In the genomic region with DNA sequence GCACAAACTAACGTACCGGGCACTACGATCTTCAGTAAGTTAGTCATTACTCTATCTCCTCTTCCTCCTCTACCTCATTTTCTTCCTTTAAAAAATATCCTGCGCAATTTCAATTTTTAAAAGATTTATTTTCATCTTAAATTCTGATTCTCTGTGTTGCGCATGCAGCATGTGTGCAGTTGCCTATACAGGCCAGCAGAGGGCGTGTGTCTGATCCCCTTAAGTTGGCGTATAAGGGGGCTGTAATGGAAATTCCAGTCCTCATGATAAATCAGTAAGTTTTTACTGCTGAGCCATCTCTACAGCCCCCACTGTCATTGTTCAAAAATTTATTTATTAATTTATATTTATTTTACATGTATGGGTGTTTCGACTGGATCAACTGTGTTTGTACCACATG, we compare ENCODE assay signal across 15 mouse cellular contexts. TPM values are rescaled to one million over a fixed set of nuclear protein-coding genes. Genes with fewer than 3 reads are reported as not detected.
DNase-seq lines count a peak whose midpoint lies in the region; ATAC-seq and TF ChIP-seq lines count a peak whose summit lies in the region.
"Had no signal": no experiment of that assay in that cellular context is flagged by ENCODE, and none has a peak within 500 bp of the region (broad histone marks: within the 10 kb centered on the region; RNA-seq: fewer than 3 reads in every experiment).

No protein-coding gene starts in this region.

- no peaks in the 10 kb centered on the region for H3K79me2 ChIP-seq in CH12.LX (replicated peaks; ENCODE audit: control insufficient read depth, extremely low read depth, insufficient read depth, poor library complexity, severe bottlenecking)

- in situ Hi-C loops in CH12.LX (cut with MboI; ENCODE audit: low pct_ligation_motif_present, low pct_unique_long_range_greater_than_20kb, low sequenced_read_pairs), result loop anchor here (10.0 to 25.0 kb wide), 2 partner anchors 472 to 559 kb away; no protein-coding TSS in a partner anchor

- no peak overlapping the region for H3K4me2 ChIP-seq in liver, postnatal 0 days (ENCODE audit: low read depth, low read length)
- H3K4me2 ChIP-seq in liver, embryonic 12.5 days, result no peak overlapping the region
- H3K4me2 ChIP-seq in CH12.LX (ENCODE audit: insufficient read depth, low read depth, poor library complexity, severe bottlenecking), result no peak overlapping the region
- H3K4me2 ChIP-seq: heart, embryonic 12.5 days; hindbrain, embryonic 15.5 days had no signal

- no peaks in the 10 kb centered on the region for H3K27me3 ChIP-seq in liver, postnatal 0 days (ENCODE audit: insufficient read depth, low read length)
- H3K27me3 ChIP-seq in liver, embryonic 12.5 days (replicated peaks), result no peaks in the 10 kb centered on the region
- H3K27me3 ChIP-seq in CH12.LX (replicated peaks), result peaks cover 2% of the 10 kb centered on the region
- H3K27me3 ChIP-seq: heart, embryonic 12.5 days; hindbrain, embryonic 15.5 days had no signal

- no peak overlapping the region for H3K4me3 ChIP-seq in liver, postnatal 0 days (ENCODE audit: low read depth, low read length)
- H3K4me3 ChIP-seq in liver, embryonic 12.5 days, result no peak overlapping the region
- H3K4me3 ChIP-seq in CH12.LX (replicated peaks in 1 of 3; ENCODE audit: low read depth in 2 of 3, low read length in 2 of 3, poor library complexity in 1 of 3), result no peak overlapping the region
- no peak overlapping the region for H3K4me3 ChIP-seq in cortical plate, adult 2 months (ENCODE audit: insufficient read depth, low read length)
- H3K4me3 ChIP-seq: heart, embryonic 12.5 days; hindbrain, embryonic 15.5 days had no signal

- no peaks in the 10 kb centered on the region for H3K9me3 ChIP-seq in liver, postnatal 0 days (ENCODE audit: low read length)
- no peaks in the 10 kb centered on the region for H3K9me3 ChIP-seq in liver, embryonic 12.5 days (replicated peaks)
- no peaks in the 10 kb centered on the region for H3K9me3 ChIP-seq in CH12.LX (replicated peaks; ENCODE audit: low read length)
- H3K9me3 ChIP-seq: heart, embryonic 12.5 days; hindbrain, embryonic 15.5 days had no signal

- TF ChIP-seq EP300 in liver, postnatal 0 days (IDR thresholded peaks at IDR 0.05; ENCODE audit: low read depth), result no peak
- TF ChIP-seq EP300 in CH12.LX (IDR thresholded peaks at IDR 0.05; ENCODE audit: low read length), result no peak

- H3K4me1 ChIP-seq in liver, postnatal 0 days (ENCODE audit: insufficient read depth), result no peaks in the 10 kb centered on the region
- H3K4me1 ChIP-seq in liver, embryonic 12.5 days, result peaks cover 7% of the 10 kb centered on the region; the same call in 1 of the 2 replicates
- peaks cover 4% of the 10 kb centered on the region in 2 experiments; a peak in 2 of 4 replicates for H3K4me1 ChIP-seq in CH12.LX (ENCODE audit: control insufficient read depth in 1 of 2, insufficient read depth in 2 of 2)
- H3K4me1 ChIP-seq in cortical plate, adult 2 months (ENCODE audit: control insufficient read depth, insufficient read depth, low read length), result 0 out of 2 replicates have a peak, but pooled peaks cover 2% of the 10 kb centered on the region
- H3K4me1 ChIP-seq: heart, embryonic 12.5 days; hindbrain, embryonic 15.5 days had no signal

- dilution Hi-C loops in CH12.LX (cut with MboI; ENCODE audit: extremely low pct_ligation_motif_present, extremely low pct_unique_long_range_greater_than_20kb, low sequenced_read_pairs), result no loop called here

- peak; percentile 68 for TF ChIP-seq CTCF in liver, postnatal 0 days (IDR thresholded peaks at IDR 0.05; ENCODE audit: low read depth)
- TF ChIP-seq CTCF in CH12.LX (conservative IDR thresholded peaks at IDR 0.05 in 1 of 2, IDR thresholded peaks at IDR 0.05 in 1 of 2; ENCODE audit: low read depth in 2 of 2, low read length in 2 of 2), result peak; percentile 49 to 58; a peak in 3 of 4 replicates
- peak; percentile 26; the same call in 1 of the 2 replicates for TF ChIP-seq CTCF in cortical plate, adult 2 months (IDR thresholded peaks at IDR 0.05; ENCODE audit: extremely low read depth, insufficient read depth, low read length)

- ATAC-seq in liver, postnatal 0 days, result no peak
- ATAC-seq in liver, embryonic 12.5 days, result no peak
- ATAC-seq: activated CD4-positive, CD25-positive, alpha-beta regulatory T cell, adult 4 months had no signal

- TF ChIP-seq RAD21 in CH12.LX (IDR thresholded peaks at IDR 0.05; ENCODE audit: low read depth, low read length), result no peak

- 70% methylated on average over 8 of the region's 8 CpGs for WGBS in liver, postnatal 0 days (ENCODE audit: insufficient replicate concordance)
- 64% methylated on average over 8 of the region's 8 CpGs for WGBS in liver, embryonic 12.5 days (ENCODE audit: insufficient replicate concordance)

- peak; percentile 37 for DNase-seq in embryo, embryonic 10.5 days (ENCODE audit: low spot score)
- no peak for DNase-seq in embryo, embryonic 9.5 days (ENCODE audit: extremely low spot score)
- DNase-seq in liver, postnatal 0 days, result no peak
- no peak for DNase-seq in CH12.LX (ENCODE audit: extremely low read depth)
- DNase-seq in spleen, postnatal 36 days (ENCODE audit: low spot score in 2 of 2), result no peak
- DNase-seq in kidney, postnatal 14 days, result no peak
- DNase-seq: kidney, postnatal 4 days; left cerebral cortex, postnatal 4 days; lung, postnatal 14 days had no signal

- no peak overlapping the region for H3K27ac ChIP-seq in liver, postnatal 0 days (ENCODE audit: low read depth)
- H3K27ac ChIP-seq in liver, embryonic 12.5 days, result no peak overlapping the region
- H3K27ac ChIP-seq in CH12.LX (ENCODE audit: insufficient read depth, low read depth), result no peak overlapping the region
- no peak overlapping the region for H3K27ac ChIP-seq in cortical plate, adult 2 months (ENCODE audit: insufficient read depth, low read length)
- H3K27ac ChIP-seq: hindbrain, embryonic 15.5 days had no signal

- H3K36me3 ChIP-seq in liver, postnatal 0 days (replicated peaks; ENCODE audit: insufficient read depth, low read length), result no peaks in the 10 kb centered on the region
- no peaks in the 10 kb centered on the region for H3K36me3 ChIP-seq in liver, embryonic 12.5 days
- H3K36me3 ChIP-seq in CH12.LX (replicated peaks in 1 of 2; ENCODE audit: control insufficient read depth in 1 of 2, insufficient read depth in 1 of 2, low read length in 1 of 2), result no peaks in the 10 kb centered on the region
- H3K36me3 ChIP-seq: heart, embryonic 12.5 days; hindbrain, embryonic 15.5 days had no signal

- no peak overlapping the region for H3K9ac ChIP-seq in liver, postnatal 0 days (replicated peaks)
- no peak overlapping the region for H3K9ac ChIP-seq in liver, embryonic 12.5 days
- no peak overlapping the region for H3K9ac ChIP-seq in CH12.LX (ENCODE audit: insufficient read depth, low read depth)
- H3K9ac ChIP-seq: heart, embryonic 12.5 days; hindbrain, embryonic 15.5 days had no signal

- TF ChIP-seq POLR2A in CH12.LX (IDR thresholded peaks at IDR 0.05; ENCODE audit: low read depth, low read length), result no peak
- no peak for TF ChIP-seq POLR2A in cortical plate, adult 2 months (IDR thresholded peaks at IDR 0.05; ENCODE audit: extremely low read depth, insufficient read depth, low read length)

TF ChIP-seq in CH12.LX, 34 proteins besides CTCF, POLR2A, EP300 and RAD21:
- TF ChIP-seq SMC3 (IDR thresholded peaks at IDR 0.05; ENCODE audit: low read depth, low read length) (peak; percentile 25; the same call in 1 of the 2 replicates), MAZ (IDR thresholded peaks at IDR 0.05; ENCODE audit: low read depth, low read length) (no peak), MXI1 (IDR thresholded peaks at IDR 0.05; ENCODE audit: low read depth, low read length) (no peak), TCF12 (IDR thresholded peaks at IDR 0.05; ENCODE audit: low read depth, low read length) (no peak)

RNA-seq across cellular contexts. Expression of gene Olfr1423, which starts 25.4 kb away (rescaled TPM):
- polyA plus RNA-seq in liver, postnatal 0 days (2015; fragmentation: Nextera tagmentation; extraction: Ambion mirVana), result not detected in 2 replicates
- 0.02 TPM in 1 of 2 replicates, not detected in the other for polyA plus RNA-seq in liver, embryonic 12.5 days (2016; fragmentation: Nextera tagmentation; extraction: Ambion mirVana)
- total RNA-seq in CH12.LX (2012; rRNA removed), result under 0.01 TPM in 1 of 2 replicates, not detected in the other
- total RNA-seq in CH12.LX (2014; rRNA removed), result not detected in 2 replicates
- polyA plus RNA-seq in CH12.LX (2012; ENCODE audit: insufficient read length, low read depth), result 0.04 and 0.07 TPM in 2 replicates
- polyA plus RNA-seq in cortical plate, adult 2 months (2012; rRNA removed), result not detected in 2 replicates
- total RNA-seq: gastrocnemius, adult 18-20 months; left cerebral cortex, postnatal 4 days had no signal
- polyA plus RNA-seq: heart, embryonic 12.5 days; hindbrain, embryonic 15.5 days had no signal

RNA-seq across cellular contexts. Expression of gene Olfr1424, which starts 46.8 kb away (rescaled TPM):
- not detected in 2 replicates for polyA plus RNA-seq in liver, postnatal 0 days (2015; fragmentation: Nextera tagmentation; extraction: Ambion mirVana)
- not detected in 2 replicates for polyA plus RNA-seq in liver, embryonic 12.5 days (2016; fragmentation: Nextera tagmentation; extraction: Ambion mirVana)
- not detected in 2 replicates for total RNA-seq in CH12.LX (2012; rRNA removed)
- not detected in 2 replicates for total RNA-seq in CH12.LX (2014; rRNA removed)
- not detected in 2 replicates for polyA plus RNA-seq in CH12.LX (2012; ENCODE audit: insufficient read length, low read depth)
- polyA plus RNA-seq in cortical plate, adult 2 months (2012; rRNA removed), result not detected in 2 replicates
- total RNA-seq: gastrocnemius, adult 18-20 months; left cerebral cortex, postnatal 4 days had no signal
- polyA plus RNA-seq: activated CD4-positive, CD25-positive, alpha-beta regulatory T cell, adult 4 months; heart, embryonic 12.5 days; hindbrain, embryonic 15.5 days had no signal

RNA-seq across cellular contexts. Expression of gene Osbp, which starts 50.0 kb away (rescaled TPM):
- polyA plus RNA-seq in liver, postnatal 0 days (2015; fragmentation: Nextera tagmentation; extraction: Ambion mirVana), result 2.6 and 2.7 TPM in 2 replicates
- 2.8 and 3.0 TPM in 2 replicates for polyA plus RNA-seq in liver, embryonic 12.5 days (2016; fragmentation: Nextera tagmentation; extraction: Ambion mirVana)
- total RNA-seq in CH12.LX (2012; rRNA removed), result 17.7 and 20.6 TPM in 2 replicates
- 21.1 and 21.4 TPM in 2 replicates for total RNA-seq in CH12.LX (2014; rRNA removed)
- 24.7 and 25.0 TPM in 2 replicates for polyA plus RNA-seq in CH12.LX (2012; ENCODE audit: insufficient read length, low read depth)
- 36.0 and 37.1 TPM in 2 replicates for polyA plus RNA-seq in cortical plate, adult 2 months (2012; rRNA removed)
